Mouse (Mus musculus) gonadal fat pad, adult 2 months (tissue): ENCODE data around the gene Sdhaf2. TPM values are rescaled to one million over a fixed set of nuclear protein-coding genes. Genes with fewer than 3 reads are reported as not detected.
A peak's percentile ranks its signal among the peaks of the same experiment; 100 is the strongest.
"Not testable (repeated sequence)": the region's sequence is repeated elsewhere in the genome, so short reads cannot be mapped to it uniquely, and the experiment has no call there.

Experiments used
- DNase-seq: peaks from one replicate; pipeline ENCODE4 v3.0.0-alpha.2; 2012; ENCODE audit warnings: low read depth
- polyA plus RNA-seq: library from polyadenylated mRNA; depleted of rRNA; stranded (reverse); fragments of >200 nt; gene quantifications from 2 replicates; pipeline ENCODE4 v1.2.3, GENCODE M21; 2012; rRNA removed

Gene Sdhaf2
- 35.1 and 37.9 TPM in 2 replicates for polyA plus RNA-seq

DNA sequence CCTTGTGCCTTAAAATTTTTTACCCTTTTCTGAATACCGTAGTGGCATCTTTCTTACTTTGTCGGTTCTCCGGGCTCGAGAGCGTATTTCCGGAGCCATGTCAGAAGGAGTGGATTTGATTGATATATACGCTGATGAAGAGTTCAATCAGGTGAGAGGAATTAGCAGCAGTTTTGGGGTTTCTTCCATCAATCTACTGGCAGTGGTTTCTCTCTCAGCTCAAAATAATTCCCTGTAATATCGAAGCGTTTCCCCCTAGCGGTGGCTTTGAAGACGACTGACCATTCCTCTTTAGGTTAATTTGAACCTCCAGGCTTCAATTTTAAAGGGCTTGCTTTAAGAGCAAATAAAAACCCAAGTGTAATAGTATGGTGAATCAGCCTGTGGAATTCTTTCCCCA is at the start of gene Sdhaf2:
TSS of gene Sdhaf2 (minus strand) at position 233 of the 400 bp plus-strand sequence.
- DNase-seq, result no peak

GRCm38 (mm10) chr19:10569627-10570026 is 43.7 kb upstream of the Sdhaf2 start:
- DNase-seq, result no peak

GRCm38 (mm10) chr19:10565217-10565616 is 39.3 kb upstream of the Sdhaf2 start:
- DNase-seq, result no peak

DNA sequence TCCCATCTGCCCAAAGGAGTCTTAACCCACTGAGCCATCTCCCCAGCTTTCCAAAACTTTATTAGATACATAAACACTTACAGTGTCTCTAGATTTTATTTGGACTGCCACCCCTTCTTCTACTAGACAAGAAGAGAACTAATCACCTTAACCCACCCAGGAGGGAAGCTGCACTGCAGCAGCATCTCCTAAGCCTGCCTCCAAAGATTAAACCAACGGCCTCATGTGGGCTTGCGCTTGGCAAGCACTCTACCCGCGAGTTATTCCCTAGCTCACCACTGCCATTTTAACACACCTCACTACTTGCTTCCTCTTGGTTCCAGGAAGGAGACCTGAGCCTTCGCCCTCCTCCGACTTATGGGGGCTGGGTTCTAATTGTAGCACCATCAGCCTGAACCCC is 38.3 kb upstream of the Sdhaf2 start:
- no peak for DNase-seq

DNA sequence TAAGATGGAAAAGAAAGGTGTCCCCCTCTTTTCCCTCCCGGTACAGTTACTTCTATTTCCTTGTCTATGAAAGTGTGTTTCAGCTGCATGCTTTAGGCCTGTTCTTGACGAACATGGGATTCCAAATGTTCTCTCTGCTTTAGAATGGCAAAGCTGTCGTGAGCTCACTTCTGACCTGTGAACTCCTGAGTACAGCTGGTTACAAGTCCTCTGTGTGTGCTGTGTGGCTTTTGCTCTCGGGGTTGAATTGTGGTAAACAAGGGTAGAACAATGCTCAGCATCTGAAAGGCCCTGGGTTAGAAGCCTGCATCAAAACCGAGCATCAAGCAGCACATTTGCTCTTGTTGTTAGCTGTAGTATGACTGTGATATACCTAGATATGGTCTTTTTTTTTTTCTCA is 36.4 kb upstream of the Sdhaf2 start:
- no peak for DNase-seq

- DNase-seq, result no peak
Measured at GRCm38 (mm10) chr19:10561558-10562314, 35.8 kb upstream of the Sdhaf2 start.

- DNase-seq, result no peak
Measured at GRCm38 (mm10) chr19:10560108-10560507, 34.2 kb upstream of the Sdhaf2 start.

DNA sequence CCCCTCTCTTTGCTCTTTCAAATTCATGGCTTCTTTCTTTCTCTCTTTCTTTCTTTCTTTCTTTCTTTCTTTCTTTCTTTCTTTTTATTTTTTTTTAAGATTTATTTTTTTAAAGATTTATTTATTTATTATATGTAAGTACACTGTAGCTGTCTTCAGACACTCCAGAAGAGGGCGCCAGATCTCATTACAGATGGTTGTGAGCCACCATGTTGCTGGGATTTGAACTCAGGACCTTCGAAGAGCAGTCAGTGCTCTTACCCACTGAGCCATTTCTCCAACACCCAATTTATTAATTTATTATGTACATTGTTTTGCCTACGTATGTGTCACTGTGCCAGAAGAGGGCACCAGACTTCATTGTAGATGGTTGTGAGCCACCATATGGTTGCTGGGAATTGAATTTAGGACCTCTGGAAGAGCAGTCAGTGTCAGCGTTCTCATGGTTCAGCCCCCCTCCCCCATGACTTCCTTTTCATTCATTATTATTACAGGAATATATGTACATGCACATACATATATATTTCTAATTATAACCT is 32.0 kb upstream of the Sdhaf2 start:
- not testable (repeated sequence) for DNase-seq

DNA sequence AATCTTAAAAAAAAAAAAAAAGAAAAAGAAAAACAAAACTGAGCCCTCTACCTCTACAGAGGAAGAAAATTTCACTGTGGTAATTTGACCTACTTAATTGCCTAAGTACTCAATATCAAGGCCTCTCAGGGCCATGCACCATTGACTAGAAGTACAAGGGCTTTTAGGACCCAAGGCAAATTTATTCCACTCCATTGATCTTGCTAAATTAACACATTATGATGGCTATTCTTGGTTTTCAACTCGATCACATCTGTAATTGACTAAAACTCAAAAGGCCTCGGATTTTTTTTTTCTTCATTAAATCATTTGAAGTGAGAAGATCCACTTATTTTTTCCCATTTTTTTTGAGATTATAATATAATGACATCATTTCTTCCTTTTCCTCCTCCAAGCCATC is 31.5 kb upstream of the Sdhaf2 start:
- no peak for DNase-seq

DNA sequence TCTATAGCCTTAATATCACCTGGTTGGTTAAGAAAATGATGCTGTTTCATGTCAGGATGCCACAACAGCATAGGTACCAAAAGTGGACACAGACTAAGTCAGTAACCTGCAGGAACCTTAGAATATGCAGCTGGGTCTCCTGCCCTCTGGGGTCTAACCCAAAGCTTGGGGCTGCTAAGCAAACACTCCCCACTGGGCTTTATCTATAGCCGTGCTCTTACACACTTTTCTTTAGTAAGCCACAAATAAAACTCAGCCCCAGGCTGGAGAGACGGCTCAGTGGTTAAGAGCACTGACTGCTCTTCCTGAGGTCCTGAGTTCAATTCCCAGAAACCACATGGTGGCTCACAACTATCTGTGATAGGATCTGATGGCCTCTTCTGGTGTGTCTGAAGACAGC is 31.1 kb upstream of the Sdhaf2 start:
- no peak for DNase-seq

DNA sequence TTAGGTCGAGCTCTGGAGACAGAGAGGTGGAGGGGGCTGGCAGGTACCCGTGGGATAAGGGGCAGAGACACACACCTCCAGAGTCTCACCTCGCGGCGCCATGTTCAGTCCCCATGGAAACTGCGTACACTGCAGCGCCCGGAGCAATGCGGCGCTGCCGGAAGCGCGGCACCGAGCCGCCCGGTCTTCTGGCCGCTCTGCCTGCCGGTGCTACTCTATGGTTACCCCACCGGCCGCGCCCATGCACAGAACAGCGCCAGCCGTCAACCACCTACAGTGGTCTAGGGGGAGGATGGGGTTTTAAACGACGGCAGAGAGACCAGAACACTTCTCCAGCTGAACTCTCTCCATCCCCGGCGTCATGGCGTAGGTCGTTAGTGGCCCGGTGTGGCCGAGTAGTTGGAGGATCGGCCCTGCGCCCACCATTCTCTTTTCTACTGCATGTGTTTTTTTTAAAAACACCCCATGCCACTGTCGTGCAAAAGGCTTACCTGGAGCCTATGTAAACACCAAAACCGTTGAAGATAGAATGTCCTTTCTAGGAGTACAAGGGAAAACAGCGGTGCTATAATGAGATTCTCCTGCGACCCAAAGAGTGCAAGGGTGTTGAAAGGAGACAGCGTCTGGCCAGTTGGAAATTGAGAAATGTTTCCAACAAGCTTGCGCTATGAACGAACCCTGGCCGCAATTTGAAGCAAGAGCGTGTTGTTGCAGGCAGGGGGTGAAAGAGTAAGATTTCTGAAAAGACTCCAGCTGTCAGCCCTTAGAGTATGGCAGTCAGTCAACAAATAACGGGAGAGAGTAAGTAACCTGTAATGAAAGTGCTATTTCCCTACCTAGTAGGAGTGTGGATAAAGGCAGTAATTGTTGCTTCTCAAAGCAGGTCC is 29.9 kb upstream of the Sdhaf2 start, which contains the start of gene Tmem216:
TSS of gene Tmem216 (minus strand) at position 615 of the 887 bp plus-strand sequence.
- DNase-seq, result peak; percentile 27

- no peak for DNase-seq
Measured at GRCm38 (mm10) chr19:10539454-10539853, 13.5 kb upstream of the Sdhaf2 start.

- DNase-seq, result no peak
Measured at GRCm38 (mm10) chr19:10530082-10530481, 4.1 kb upstream of the Sdhaf2 start.

DNA sequence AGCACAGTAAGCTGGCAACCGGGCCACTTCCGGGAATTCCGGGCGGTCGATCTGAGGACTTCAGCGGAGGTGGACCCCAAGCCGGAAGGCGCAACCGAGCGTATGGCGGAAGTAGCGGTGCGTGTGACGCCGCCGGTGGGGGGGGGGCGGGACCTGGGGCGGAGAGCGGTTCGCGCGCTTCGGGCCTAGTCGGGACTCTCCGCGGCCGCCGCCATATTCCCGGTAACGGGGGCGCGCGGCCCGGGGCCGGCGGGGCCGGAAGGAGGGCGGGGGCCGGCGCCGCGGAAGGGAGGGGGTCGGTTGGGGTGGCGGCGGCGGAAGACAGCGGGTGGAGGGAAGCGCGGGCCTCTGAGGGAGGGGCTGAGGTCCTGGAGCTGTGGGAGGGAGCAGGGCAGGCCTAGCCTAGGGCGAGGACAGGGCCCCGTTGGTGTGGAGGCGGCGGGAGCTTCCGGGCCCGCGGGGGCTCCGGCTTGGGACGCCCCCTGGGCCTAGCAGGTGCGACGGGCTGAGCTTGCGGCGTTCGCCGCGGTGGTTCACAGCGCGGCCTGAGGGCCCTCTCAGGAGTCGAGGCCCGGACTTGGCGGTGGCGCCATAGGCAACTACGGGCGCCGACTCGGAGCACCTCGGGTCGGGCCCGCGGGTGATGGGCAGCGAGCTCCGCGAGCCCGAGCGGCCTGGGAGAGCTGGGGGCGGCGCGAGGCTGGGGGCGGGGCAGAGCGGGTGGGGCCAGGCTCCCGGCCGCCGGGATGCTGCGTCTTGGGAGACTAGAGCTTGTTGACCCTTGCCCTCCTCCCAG is 638 bp downstream of the Sdhaf2 start, which contains the start of gene Cpsf7:
TSS of gene Cpsf7 (plus strand) at position 161 of the 796 bp plus-strand sequence.
- peak; percentile 36 for DNase-seq

DNA sequence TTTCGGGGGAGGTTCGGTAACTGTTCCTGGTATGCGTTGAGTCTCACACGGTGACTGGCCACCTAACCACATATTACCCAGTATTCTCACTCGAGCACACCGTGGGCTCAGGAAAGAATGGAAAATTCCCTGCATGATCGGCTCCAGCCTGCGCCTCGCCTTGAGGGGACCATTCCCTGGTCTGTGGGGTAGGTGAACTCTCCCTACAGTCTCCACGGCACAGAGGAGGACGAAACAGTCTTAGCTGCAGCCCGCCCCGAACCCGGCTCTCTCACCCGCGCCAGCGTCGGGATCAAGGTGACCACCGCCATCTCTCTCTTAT is 1.2 kb downstream of the Sdhaf2 start:
- no peak for DNase-seq

DNA sequence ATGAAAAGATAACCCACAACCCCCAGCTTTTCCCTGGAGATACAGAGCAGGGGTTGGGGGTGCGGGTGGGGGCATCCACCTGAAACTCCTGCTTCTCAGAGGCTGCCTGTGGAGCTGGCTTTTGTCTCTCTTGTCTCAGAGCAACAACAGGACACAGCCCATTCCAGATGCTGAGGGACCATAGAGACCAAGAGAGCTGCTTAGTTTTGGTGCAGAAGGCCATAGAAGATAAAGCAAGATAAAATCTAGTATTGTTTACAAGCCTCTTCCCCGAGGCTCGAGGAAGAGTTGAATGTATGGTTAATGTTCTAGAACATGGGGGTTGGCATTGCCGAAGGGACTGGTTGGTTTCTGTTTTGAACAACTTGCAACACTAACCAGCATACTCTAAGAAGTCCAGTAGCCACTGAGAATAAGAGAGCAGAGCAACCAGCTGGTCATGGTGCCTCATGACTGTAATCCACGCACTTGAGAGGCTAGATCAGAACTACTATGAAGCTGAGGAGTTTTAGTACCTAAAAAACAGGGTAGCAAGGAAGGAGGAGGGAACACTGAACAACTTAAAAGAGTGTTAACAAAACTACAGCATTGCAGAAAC is 2.4 kb downstream of the Sdhaf2 start:
- DNase-seq, result no peak

DNA sequence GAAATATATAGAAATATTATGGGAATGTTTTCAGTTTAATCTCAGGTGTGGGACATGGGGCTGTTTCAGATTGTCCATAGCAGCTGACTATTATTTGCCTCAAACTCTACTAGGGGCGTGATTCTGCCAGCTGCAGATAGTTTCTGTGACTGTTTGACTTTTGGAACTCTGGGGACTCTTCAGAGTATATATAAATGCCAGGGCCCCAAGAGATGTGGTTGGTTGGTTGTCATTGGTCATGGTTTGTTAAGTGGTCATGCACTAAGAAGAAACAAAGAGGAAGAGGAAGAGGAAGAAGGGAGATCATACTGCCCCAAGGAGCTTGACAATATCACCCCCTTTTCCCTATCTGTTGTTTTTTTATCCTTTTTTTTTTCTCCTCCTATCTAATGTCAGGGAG is 4.0 kb downstream of the Sdhaf2 start:
- DNase-seq, result no peak

- no peak for DNase-seq
Measured at GRCm38 (mm10) chr19:10520355-10520754, 5.6 kb downstream of the Sdhaf2 start.

- DNase-seq, result no peak
Measured at GRCm38 (mm10) chr19:10510759-10511330, 15.1 kb downstream of the Sdhaf2 start.

- no peak for DNase-seq
Measured at GRCm38 (mm10) chr19:10502571-10502970, 23.4 kb downstream of the Sdhaf2 start.

- DNase-seq, result no peak
Measured at GRCm38 (mm10) chr19:10500581-10500980, 25.4 kb downstream of the Sdhaf2 start.
